Mouse (Mus musculus): ENCODE results near the gene Grin2d. TPM values are rescaled to one million over a fixed set of nuclear protein-coding genes. Genes with fewer than 3 reads are reported as not detected.
A peak's percentile ranks its signal among the peaks of the same experiment; 100 is the strongest.
"Not testable (repeated sequence)": the region's sequence is repeated elsewhere in the genome, so short reads cannot be mapped to it uniquely, and the experiment has no call there.

The Grin2d gene
- polyA plus RNA-seq, 1 experiment from 2014 or later: 0.10 TPM

GRCm38 (mm10) chr7:45916056-45917003 is 38.2 kb upstream of the Grin2d start:
- Histone ChIP-seq H3K9me3 (replicated peaks) (no peaks in the 10 kb centered on the region), H3K36me3 (peaks cover 8% of the 10 kb centered on the region), H3K4me3 (peak overlapping the region; percentile 41), H3K27ac (peak overlapping the region; percentile 85), H3K27me3 (ENCODE audit: low read depth, poor library complexity, severe bottlenecking) (no peaks in the 10 kb centered on the region), H3K4me1 (peaks cover 61% of the 10 kb centered on the region)
- DNase-seq (ENCODE audit: low spot score): peak; percentile 76
- 37% methylated on average over 26 of the region's 26 CpGs for WGBS

- DNase-seq (ENCODE audit: low spot score): no peak
- Histone ChIP-seq H3K36me3 (peaks cover 21% of the 10 kb centered on the region), H3K4me3 (no peak overlapping the region), H3K9me3 (replicated peaks) (no peaks in the 10 kb centered on the region), H3K27ac (peak overlapping the region; percentile 57; the same call in 1 of the 2 replicates), H3K4me1 (peaks cover 48% of the 10 kb centered on the region), H3K27me3 (ENCODE audit: low read depth, poor library complexity, severe bottlenecking) (no peaks in the 10 kb centered on the region)
- WGBS: 84% methylated on average over 5 of the region's 5 CpGs
Observed at GRCm38 (mm10) chr7:45915011-45915410, 36.8 kb upstream of the Grin2d start.

- Histone ChIP-seq H3K4me1 (peaks cover 42% of the 10 kb centered on the region), H3K36me3 (peaks cover 31% of the 10 kb centered on the region), H3K27ac (peak overlapping the region; percentile 57; the same call in 1 of the 2 replicates), H3K27me3 (ENCODE audit: low read depth, poor library complexity, severe bottlenecking) (no peaks in the 10 kb centered on the region), H3K9me3 (replicated peaks) (no peaks in the 10 kb centered on the region), H3K4me3 (no peak overlapping the region)
- DNase-seq (ENCODE audit: low spot score): no peak
- WGBS: 88% methylated on average over 6 of the region's 6 CpGs
Observed at GRCm38 (mm10) chr7:45914067-45914466, 35.9 kb upstream of the Grin2d start.

- Histone ChIP-seq H3K27ac (0 out of 2 replicates have a peak overlapping the region, but pooled peaks have one; percentile 23), H3K4me3 (no peak overlapping the region), H3K9me3 (replicated peaks) (no peaks in the 10 kb centered on the region), H3K36me3 (peaks cover 39% of the 10 kb centered on the region), H3K27me3 (ENCODE audit: low read depth, poor library complexity, severe bottlenecking) (no peaks in the 10 kb centered on the region), H3K4me1 (0 out of 2 replicates have a peak, but pooled peaks cover 3% of the 10 kb centered on the region)
- WGBS: 93% methylated on average over 16 of the region's 16 CpGs
- no peak for DNase-seq (ENCODE audit: low spot score)
Observed at GRCm38 (mm10) chr7:45909145-45909544, 31.0 kb upstream of the Grin2d start.

- no peak for DNase-seq (ENCODE audit: low spot score)
- Histone ChIP-seq H3K4me3 (no peak overlapping the region), H3K9me3 (replicated peaks) (no peaks in the 10 kb centered on the region), H3K36me3 (peaks cover 35% of the 10 kb centered on the region), H3K27ac (no peak overlapping the region), H3K27me3 (ENCODE audit: low read depth, poor library complexity, severe bottlenecking) (no peaks in the 10 kb centered on the region), H3K4me1 (no peaks in the 10 kb centered on the region)
Observed at GRCm38 (mm10) chr7:45908384-45908783, 30.2 kb upstream of the Grin2d start.

- H3K27me3 ChIP-seq (ENCODE audit: low read depth, poor library complexity, severe bottlenecking): no peaks in the 10 kb centered on the region
- WGBS: 87% methylated on average over 9 of the region's 9 CpGs
Observed at GRCm38 (mm10) chr7:45906622-45907021, 28.4 kb upstream of the Grin2d start.

GRCm38 (mm10) chr7:45902481-45903002 is 24.4 kb upstream of the Grin2d start:
- H3K36me3 ChIP-seq: no peaks in the 10 kb centered on the region
- peak; percentile 53 for DNase-seq (ENCODE audit: low spot score)
- peaks cover 11% of the 10 kb centered on the region for H3K4me1 ChIP-seq
- no peaks in the 10 kb centered on the region for H3K27me3 ChIP-seq (ENCODE audit: low read depth, poor library complexity, severe bottlenecking)
- no peak overlapping the region for H3K4me3 ChIP-seq
- H3K9me3 ChIP-seq (replicated peaks): no peaks in the 10 kb centered on the region
- no peak overlapping the region for H3K27ac ChIP-seq
- 78% methylated on average over 12 of the region's 12 CpGs for WGBS

More at GRCm38 (mm10) chr7:45906622-45907021, 28.4 kb upstream of the Grin2d start:
- H3K9me3 ChIP-seq (replicated peaks): no peaks in the 10 kb centered on the region
- no peak overlapping the region for H3K4me3 ChIP-seq
- no peak for DNase-seq (ENCODE audit: low spot score)
- H3K36me3 ChIP-seq: peaks cover 31% of the 10 kb centered on the region
- H3K4me1 ChIP-seq: peaks cover 4% of the 10 kb centered on the region; the same call in 1 of the 2 replicates
- H3K27ac ChIP-seq: no peak overlapping the region

- H3K36me3 ChIP-seq: no peaks in the 10 kb centered on the region
- 56% methylated on average over 5 of the region's 5 CpGs for WGBS
Observed at GRCm38 (mm10) chr7:45901562-45901961, 23.4 kb upstream of the Grin2d start.

GRCm38 (mm10) chr7:45898125-45898524 is 19.9 kb upstream of the Grin2d start:
- not testable (repeated sequence) for H3K27ac ChIP-seq; H3K27me3 ChIP-seq (ENCODE audit: low read depth, poor library complexity, severe bottlenecking); DNase-seq (ENCODE audit: low spot score); H3K9me3 ChIP-seq (replicated peaks); H3K36me3 ChIP-seq
- WGBS: 64% methylated on average over 4 of the region's 4 CpGs
- Histone ChIP-seq H3K4me1 (peaks cover 21% of the 10 kb centered on the region), H3K4me3 (peak overlapping the region; percentile 62; the same call in 1 of the 2 replicates)

More at GRCm38 (mm10) chr7:45901562-45901961, 23.4 kb upstream of the Grin2d start:
- DNase-seq (ENCODE audit: low spot score): no peak
- Histone ChIP-seq H3K27ac (no peak overlapping the region), H3K27me3 (ENCODE audit: low read depth, poor library complexity, severe bottlenecking) (no peaks in the 10 kb centered on the region), H3K9me3 (replicated peaks) (no peaks in the 10 kb centered on the region), H3K4me1 (peaks cover 15% of the 10 kb centered on the region), H3K4me3 (no peak overlapping the region)

GRCm38 (mm10) chr7:45897258-45897757 is 19.1 kb upstream of the Grin2d start:
- Histone ChIP-seq H3K27ac (peak overlapping the region; percentile 89), H3K4me1 (peaks cover 17% of the 10 kb centered on the region), H3K9me3 (replicated peaks) (no peaks in the 10 kb centered on the region), H3K36me3 (no peaks in the 10 kb centered on the region), H3K4me3 (peak overlapping the region; percentile 62), H3K27me3 (ENCODE audit: low read depth, poor library complexity, severe bottlenecking) (0 out of 2 replicates have a peak, but pooled peaks cover 5% of the 10 kb centered on the region)
- peak; percentile 69 for DNase-seq (ENCODE audit: low spot score)
- 1% methylated on average over 19 of the region's 19 CpGs for WGBS

- DNase-seq (ENCODE audit: low spot score): peak; percentile 94
- H3K27ac ChIP-seq: peak within 1 kb of the TSS; percentile 89
- H3K36me3 ChIP-seq: no peaks in the 10 kb centered on the region
- 1% methylated on average over 40 of the region's 40 CpGs for whole genome bisulfite sequencing
- H3K9me3 ChIP-seq (replicated peaks): no peaks in the 10 kb centered on the region
- peak within 1 kb of the TSS; percentile 62 for H3K4me3 ChIP-seq
- 0 out of 2 replicates have a peak, but pooled peaks cover 5% of the 10 kb centered on the region for H3K27me3 ChIP-seq (ENCODE audit: low read depth, poor library complexity, severe bottlenecking)
- H3K4me1 ChIP-seq: peaks cover 18% of the 10 kb centered on the region
Observed at GRCm38 (mm10) chr7:45896517-45897257, 18.5 kb upstream of the Grin2d start, which contains the start of the genes Syngr4 and Tmem143. Gene Syngr4 (minus strand): TSS chr7:45896714. Gene Tmem143 (plus strand): TSS chr7:45896941.

- Histone ChIP-seq H3K27ac (peak overlapping the region; percentile 89), H3K27me3 (ENCODE audit: low read depth, poor library complexity, severe bottlenecking) (0 out of 2 replicates have a peak, but pooled peaks cover 5% of the 10 kb centered on the region), H3K4me1 (peaks cover 20% of the 10 kb centered on the region), H3K4me3 (peak overlapping the region; percentile 62), H3K36me3 (no peaks in the 10 kb centered on the region), H3K9me3 (replicated peaks) (no peaks in the 10 kb centered on the region)
- 77% methylated on average over 6 of the region's 6 CpGs for WGBS
- no peak for DNase-seq (ENCODE audit: low spot score)
Observed at GRCm38 (mm10) chr7:45895931-45896516, 17.8 kb upstream of the Grin2d start.

Data from limb, embryonic 10.5 days (tissue).